Mouse (Mus musculus) neural tube, embryonic 12.5 days (tissue): ENCODE measurements at regions not wholly inside any gene's neighbourhood (a gene's known extent, or its start where the extent isn't known, plus 50 kb on each side); places are given as distances from the start of the nearest gene placed in this dataset.

Experiments
- ATAC-seq: fragments of 200-750 bp; cut with Nextera tagmentation; 2 replicates; pipeline ENCODE4 v1.8.0; 2017; ENCODE audit warnings: low read depth, mild to moderate bottlenecking, moderate TSS enrichment, moderate library complexity; ENCODE audit not compliant: low FRiP score
- H3K27ac ChIP-seq: fragments of 300-500 bp; sonication (generic); 2 replicates; pipeline ENCODE4 v1.5.1; 2016
- H3K27me3 ChIP-seq: fragments of 300-500 bp; sonication (generic); replicated peaks from 2 replicates; pipeline ENCODE4 v1.6.1; 2016; ENCODE audit warnings: mild to moderate bottlenecking
- H3K36me3 ChIP-seq: fragments of 300-500 bp; sonication (generic); 2 replicates; pipeline ENCODE4 v1.6.1; 2016; ENCODE audit warnings: mild to moderate bottlenecking
- H3K4me1 ChIP-seq: fragments of 300-500 bp; sonication (generic); 2 replicates; pipeline ENCODE4 v1.6.1; 2016
- H3K4me2 ChIP-seq: fragments of 300-500 bp; sonication (generic); replicated peaks from 2 replicates; pipeline ENCODE4 v1.6.1; 2016; ENCODE audit warnings: mild to moderate bottlenecking
- H3K4me3 ChIP-seq: fragments of 300-500 bp; sonication (generic); 2 replicates; pipeline ENCODE4 v1.5.1; 2016
- H3K9ac ChIP-seq: fragments of 300-500 bp; sonication (generic); 2 replicates; pipeline ENCODE4 v1.6.1; 2016; ENCODE audit warnings: mild to moderate bottlenecking
- H3K9me3 ChIP-seq: fragments of 300-500 bp; sonication (generic); 2 replicates; pipeline ENCODE4 v1.6.1; 2016; ENCODE audit warnings: mild to moderate bottlenecking
- WGBS: fragments of 180-500 bp; shearing (Covaris S2); methylation state at CpG from one replicate; pipeline ENCODE4 v1.1.7; 2016; 5-methylcytosine and 5-hydroxymethylcytosine counted together

- H3K4me1 ChIP-seq, result no peaks in the 10 kb centered on the region
- no peaks in the 10 kb centered on the region for H3K9me3 ChIP-seq
- WGBS, result 68% methylated on average over 6 of the region's 6 CpGs
- H3K36me3 ChIP-seq, result no peaks in the 10 kb centered on the region
- ATAC-seq, result no peak
- H3K9ac ChIP-seq, result no peak overlapping the region
- no peaks in the 10 kb centered on the region for H3K27me3 ChIP-seq
- H3K4me2 ChIP-seq, result no peak overlapping the region
- no peak overlapping the region for H3K27ac ChIP-seq
- H3K4me3 ChIP-seq, result no peak overlapping the region
Measured at GRCm38 (mm10) chr5:132594796-132595195, 51.7 kb upstream of the Auts2 start.
